10 mouse cellular contexts compared by ENCODE assay signal in the genomic region with DNA sequence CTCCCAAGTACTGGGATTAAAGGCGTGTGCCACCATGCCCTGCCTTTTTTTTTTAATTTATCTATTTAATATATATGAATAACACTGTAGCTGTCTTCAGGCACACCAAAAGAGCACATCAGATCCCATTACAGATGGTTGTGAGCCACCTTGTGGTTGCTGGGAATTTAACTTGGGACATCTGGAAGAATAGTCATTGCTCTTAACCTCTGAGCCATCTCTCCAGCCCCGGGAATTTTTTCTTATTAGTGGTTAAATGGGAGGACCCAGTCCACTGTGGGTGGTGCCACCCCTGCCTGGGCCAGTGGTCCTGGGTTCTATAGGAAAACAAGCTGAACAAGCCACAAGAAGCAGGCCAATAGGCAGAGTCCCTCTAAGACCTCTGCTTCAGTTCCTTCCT. TPM values are rescaled to one million over a fixed set of nuclear protein-coding genes. Genes with fewer than 3 reads are reported as not detected.
DNase-seq lines count a peak whose midpoint lies in the region; ATAC-seq and TF ChIP-seq lines count a peak whose summit lies in the region.
"Had no signal": no experiment of that assay in that cellular context is flagged by ENCODE, and none has a peak within 500 bp of the region (broad histone marks: within the 10 kb centered on the region; RNA-seq: fewer than 3 reads in every experiment).

No protein-coding gene starts in this region.

- WGBS in heart, embryonic 10.5 days: 71% methylated on average over 2 of the region's 2 CpGs
- 60% methylated on average over 2 of the region's 2 CpGs for WGBS in heart, embryonic 12.5 days
- WGBS in lung, postnatal 0 days: 52% methylated on average over 2 of the region's 2 CpGs

- H3K4me1 ChIP-seq in heart, embryonic 10.5 days: peaks cover 35% of the 10 kb centered on the region
- H3K4me1 ChIP-seq in heart, embryonic 12.5 days (replicated peaks): peaks cover 29% of the 10 kb centered on the region
- peaks cover 21% of the 10 kb centered on the region for H3K4me1 ChIP-seq in lung, postnatal 0 days (ENCODE audit: insufficient read depth, low read depth, low read length)

- peak; percentile 68 for DNase-seq in heart, embryonic 10.5 days (ENCODE audit: low spot score)
- peak; percentile 46 for DNase-seq in lung, postnatal 0 days (ENCODE audit: low spot score)
- no peak for DNase-seq in lung, postnatal 4 days
- no peak for DNase-seq in Patski (ENCODE audit: low read depth, low spot score)
- DNase-seq in kidney, adult 9 months: peak; percentile 67
- DNase-seq in spleen, adult 12 weeks (ENCODE audit: low spot score): no peak
- no peak for DNase-seq in spleen, postnatal 14 days (ENCODE audit: low spot score in 2 of 2)
- DNase-seq: layer of hippocampus, postnatal 36 days had no signal

- POLR2A ChIA-PET in Patski (lab: Charles Lee): interaction anchor here (1.1 kb wide), 1 partner anchor 57 kb away, joined by 3 read pairs; no protein-coding TSS in a partner anchor

- no peak overlapping the region for H3K9ac ChIP-seq in heart, embryonic 12.5 days
- H3K9ac ChIP-seq in lung, postnatal 0 days (replicated peaks; ENCODE audit: low read depth): no peak overlapping the region
- H3K9ac ChIP-seq: neural tube, embryonic 13.5 days had no signal

- CTCF ChIA-PET in Patski (lab: Charles Lee): interaction anchor here (0.7 to 4.5 kb wide), 5 partner anchors 19 to 169 kb away, joined by 3 to 25 read pairs (median 3); no protein-coding TSS in a partner anchor

- no peaks in the 10 kb centered on the region for H3K27me3 ChIP-seq in heart, embryonic 10.5 days (ENCODE audit: insufficient read depth, poor library complexity, severe bottlenecking)
- no peaks in the 10 kb centered on the region for H3K27me3 ChIP-seq in heart, embryonic 12.5 days (replicated peaks)
- H3K27me3 ChIP-seq in lung, postnatal 0 days (replicated peaks; ENCODE audit: insufficient read depth, low read length): no peaks in the 10 kb centered on the region
- no peaks in the 10 kb centered on the region for H3K27me3 ChIP-seq in Patski
- H3K27me3 ChIP-seq: neural tube, embryonic 13.5 days had no signal

- TF ChIP-seq CTCF in lung, postnatal 0 days (IDR thresholded peaks at IDR 0.05): peak; percentile 67
- TF ChIP-seq CTCF in Patski (IDR thresholded peaks at IDR 0.05): peak; percentile 58

- no peak overlapping the region for H3K4me2 ChIP-seq in heart, embryonic 12.5 days
- no peak overlapping the region for H3K4me2 ChIP-seq in lung, postnatal 0 days (replicated peaks; ENCODE audit: low read depth, low read length)

- in situ Hi-C loops in Patski (cut with MboI; ENCODE audit: low pct_unique_long_range_greater_than_20kb): loop anchor here (5.0 to 10.0 kb wide), 2 partner anchors 75 to 193 kb away; a partner anchor contains a TSS

- no peak for ATAC-seq in heart, embryonic 12.5 days (ENCODE audit: insufficient number of reproducible peaks, low FRiP score)
- no peak for ATAC-seq in lung, postnatal 0 days
- ATAC-seq in Patski: no peak

- H3K9me3 ChIP-seq in heart, embryonic 10.5 days: no peaks in the 10 kb centered on the region
- H3K9me3 ChIP-seq in heart, embryonic 12.5 days (replicated peaks): no peaks in the 10 kb centered on the region
- H3K9me3 ChIP-seq in lung, postnatal 0 days (ENCODE audit: low read length): no peaks in the 10 kb centered on the region
- H3K9me3 ChIP-seq: neural tube, embryonic 13.5 days had no signal

- H3K36me3 ChIP-seq in heart, embryonic 10.5 days: peaks cover 2% of the 10 kb centered on the region; the same call in 1 of the 2 replicates
- peaks cover 1% of the 10 kb centered on the region for H3K36me3 ChIP-seq in heart, embryonic 12.5 days
- H3K36me3 ChIP-seq in lung, postnatal 0 days (ENCODE audit: insufficient read depth, low read length): no peaks in the 10 kb centered on the region
- H3K36me3 ChIP-seq: neural tube, embryonic 13.5 days had no signal

- no peak for TF ChIP-seq EP300 in lung, postnatal 0 days (IDR thresholded peaks at IDR 0.05)

- H3K4me3 ChIP-seq in heart, embryonic 10.5 days: no peak overlapping the region
- H3K4me3 ChIP-seq in heart, embryonic 12.5 days: no peak overlapping the region
- no peak overlapping the region for H3K4me3 ChIP-seq in lung, postnatal 0 days (ENCODE audit: low read depth, low read length)
- H3K4me3 ChIP-seq: neural tube, embryonic 13.5 days had no signal

- no peak overlapping the region for H3K27ac ChIP-seq in heart, embryonic 10.5 days
- H3K27ac ChIP-seq in heart, embryonic 12.5 days (ENCODE audit: poor library complexity, severe bottlenecking): no peak overlapping the region
- H3K27ac ChIP-seq in lung, postnatal 0 days (ENCODE audit: low read length): no peak overlapping the region

RNA-seq across cellular contexts. Expression of a gene that starts 4.1 kb away (rescaled TPM):
- 121 and 150 TPM in 2 replicates for polyA plus RNA-seq in heart, embryonic 10.5 days (2016; fragmentation: Nextera tagmentation; extraction: Ambion mirVana)
- 124 and 131 TPM in 2 replicates for polyA plus RNA-seq in heart, embryonic 12.5 days (2016; fragmentation: Nextera tagmentation; extraction: Ambion mirVana)
- 139 and 145 TPM in 2 replicates for polyA plus RNA-seq in lung, postnatal 0 days (2015; fragmentation: Nextera tagmentation; extraction: Ambion mirVana)
- 105 TPM for polyA plus RNA-seq in Patski (2021)

RNA-seq across cellular contexts. Expression of a gene that starts 17.5 kb away (rescaled TPM):
- polyA plus RNA-seq in heart, embryonic 10.5 days (2016; fragmentation: Nextera tagmentation; extraction: Ambion mirVana): 0.60 and 1.4 TPM in 2 replicates
- 0.46 and 0.70 TPM in 2 replicates for polyA plus RNA-seq in heart, embryonic 12.5 days (2016; fragmentation: Nextera tagmentation; extraction: Ambion mirVana)
- 1.9 and 2.2 TPM in 2 replicates for polyA plus RNA-seq in lung, postnatal 0 days (2015; fragmentation: Nextera tagmentation; extraction: Ambion mirVana)
- 0.03 TPM for polyA plus RNA-seq in Patski (2021)

RNA-seq across cellular contexts. Expression of a gene that starts 22.2 kb away (rescaled TPM):
- polyA plus RNA-seq in heart, embryonic 10.5 days (2016; fragmentation: Nextera tagmentation; extraction: Ambion mirVana): 188 and 227 TPM in 2 replicates
- polyA plus RNA-seq in heart, embryonic 12.5 days (2016; fragmentation: Nextera tagmentation; extraction: Ambion mirVana): 178 and 189 TPM in 2 replicates
- 153 and 160 TPM in 2 replicates for polyA plus RNA-seq in lung, postnatal 0 days (2015; fragmentation: Nextera tagmentation; extraction: Ambion mirVana)
- 89.0 TPM for polyA plus RNA-seq in Patski (2021)

RNA-seq across cellular contexts. Expression of a gene that starts 42.8 kb away (rescaled TPM):
- 44.2 and 51.2 TPM in 2 replicates for polyA plus RNA-seq in heart, embryonic 10.5 days (2016; fragmentation: Nextera tagmentation; extraction: Ambion mirVana)
- 36.4 and 41.7 TPM in 2 replicates for polyA plus RNA-seq in heart, embryonic 12.5 days (2016; fragmentation: Nextera tagmentation; extraction: Ambion mirVana)
- 107 and 131 TPM in 2 replicates for polyA plus RNA-seq in lung, postnatal 0 days (2015; fragmentation: Nextera tagmentation; extraction: Ambion mirVana)
- polyA plus RNA-seq in Patski (2021): 44.4 TPM

Comparison
In these comparisons a context has a peak if more than half of its experiments do, and no peak if none do; other contexts are left out.
1. DNase-seq: peak in heart, embryonic 10.5 days (single experiment), lung, postnatal 0 days (single experiment) and kidney, adult 9 months (single experiment); none in lung, postnatal 4 days (0 of 2), Patski (single experiment), spleen, adult 12 weeks (single experiment) and spleen, postnatal 14 days (0 of 2).